Mouse (Mus musculus) retina, postnatal 1 day (tissue): ENCODE measurements at regions not wholly inside any gene's neighbourhood (a gene's known extent, or its start where the extent isn't known, plus 50 kb on each side); places are given as distances from the start of the nearest gene placed in this dataset.

ENCODE experiments used
- DNase-seq: peaks from one replicate; pipeline ENCODE4 v3.0.0-alpha.2; 2012

DNA sequence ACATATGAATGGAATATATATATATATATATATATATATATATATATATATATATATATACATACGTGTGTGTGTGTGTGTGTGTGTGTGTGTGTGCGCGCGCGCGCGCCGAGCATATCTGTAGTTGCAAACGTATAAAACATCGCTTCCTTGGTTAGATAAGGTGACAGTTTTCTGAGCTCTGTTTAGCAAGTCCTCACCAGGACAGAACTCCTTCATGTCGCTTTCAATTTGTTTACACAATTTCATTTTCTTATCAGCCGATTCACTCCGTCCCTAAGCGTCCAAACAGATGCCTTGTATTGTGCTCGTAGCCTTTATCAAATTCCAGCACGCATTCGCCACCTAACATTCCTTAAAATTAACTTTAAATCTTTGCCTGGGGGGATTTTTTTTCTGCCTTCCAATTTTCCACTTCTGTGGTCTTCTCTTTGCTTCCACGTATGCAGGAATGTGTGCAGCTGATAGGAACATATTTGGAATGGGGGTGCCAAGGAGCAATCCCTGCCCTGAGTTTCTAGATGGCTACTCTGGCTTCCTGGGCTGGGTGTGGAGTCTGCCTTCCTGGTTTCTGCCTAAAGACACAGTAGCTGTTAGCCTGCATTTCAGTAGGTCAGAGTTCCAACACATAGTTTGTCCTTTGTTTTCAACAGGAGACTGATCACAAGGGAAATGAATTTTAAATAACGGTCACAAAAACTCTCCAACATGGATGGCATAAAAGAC lies 575.7 kb downstream of the Robo2 start:
- DNase-seq, result peak; percentile 5

DNA sequence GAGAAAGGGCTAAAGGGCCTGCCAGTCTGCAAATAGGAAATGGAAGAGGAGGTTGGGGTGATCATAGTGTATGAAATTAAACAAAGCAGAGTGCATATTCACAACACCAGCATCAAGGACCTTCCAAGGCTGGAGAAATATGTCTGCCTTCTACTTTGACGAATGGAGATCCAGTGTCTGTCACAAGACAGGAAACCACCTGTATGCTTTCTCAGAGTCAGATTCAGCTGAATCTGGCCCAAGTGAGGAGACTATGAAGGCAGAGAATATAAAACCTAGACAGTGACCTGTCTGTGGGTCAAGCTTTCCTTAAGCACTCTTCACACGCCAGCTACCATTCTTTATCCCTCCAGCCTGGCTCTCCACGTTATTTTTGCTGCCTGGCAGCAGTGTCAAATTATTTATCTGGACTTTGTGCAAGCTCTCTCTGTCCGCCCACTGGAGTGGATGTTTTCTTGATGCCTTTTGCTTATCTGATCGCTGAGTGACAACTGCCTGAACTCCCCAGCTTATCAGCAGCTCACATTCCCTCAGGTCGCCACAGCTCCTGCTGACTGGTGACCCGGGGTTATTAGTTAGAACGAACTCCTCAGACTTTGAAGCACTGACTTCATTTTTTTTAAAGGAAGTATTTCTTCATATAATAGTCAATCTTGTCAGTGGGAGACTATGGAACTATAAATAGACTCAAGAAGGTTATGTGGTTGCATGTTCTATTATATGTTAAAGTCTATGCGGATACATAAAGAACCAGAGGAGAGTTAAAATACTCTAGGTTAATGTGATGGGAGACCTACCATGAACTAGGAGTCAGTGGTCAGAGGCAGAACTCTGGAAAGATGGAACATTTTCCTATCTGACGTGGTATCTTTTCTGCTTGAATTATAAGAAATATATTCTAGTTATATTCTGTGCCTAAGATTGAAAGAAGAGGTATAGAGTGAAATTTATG lies 590.0 kb downstream of the Robo2 start:
- DNase-seq, result no peak

DNA sequence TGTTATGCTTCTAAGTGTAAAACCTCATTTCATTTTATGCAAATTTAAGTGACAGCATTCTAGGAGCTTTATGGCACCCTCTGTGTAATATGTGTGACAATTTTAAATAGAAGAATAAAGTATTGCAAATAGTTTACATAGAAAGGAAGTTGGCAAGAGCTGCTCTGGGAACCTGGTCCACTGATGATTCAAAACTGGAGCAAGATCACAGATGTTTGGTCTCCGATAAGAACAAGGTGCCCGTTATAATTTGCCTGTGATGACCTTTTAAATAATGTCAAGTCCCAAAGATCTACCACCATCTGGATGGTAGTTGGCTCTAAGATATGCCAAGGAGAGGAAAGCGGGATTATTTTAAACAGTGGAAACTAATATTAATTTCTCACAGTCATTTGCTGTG lies 607.1 kb downstream of the Robo2 start:
- no peak for DNase-seq

DNA sequence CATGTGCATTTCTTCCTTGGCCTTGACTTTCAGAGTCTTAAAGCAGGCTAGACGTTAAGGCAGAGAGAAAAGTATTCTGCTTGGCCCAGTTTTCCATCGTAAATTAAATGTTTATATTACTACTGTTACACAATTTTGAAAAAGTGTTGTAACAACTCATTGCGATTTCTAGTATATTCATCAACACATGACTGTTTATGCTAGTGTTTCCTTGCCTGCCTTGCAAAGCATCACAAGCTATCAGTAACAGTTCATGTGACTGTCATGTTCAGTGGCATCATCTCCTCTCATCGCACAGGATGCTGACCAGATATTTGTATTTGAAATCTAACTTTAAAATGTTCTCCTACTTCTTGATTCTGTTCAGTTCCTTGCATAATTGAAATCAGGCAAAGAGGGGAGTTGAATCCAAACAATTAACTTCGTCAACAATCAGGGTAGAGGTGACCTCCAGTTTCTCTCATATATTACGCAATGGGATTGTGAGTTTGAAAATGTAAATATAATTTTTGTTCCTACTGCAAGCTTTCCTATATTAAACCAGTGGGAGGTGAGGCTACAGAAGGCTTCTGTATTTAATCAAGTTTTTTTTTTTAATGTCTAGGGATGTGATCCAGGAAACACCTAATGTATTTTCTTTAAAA lies 615.0 kb downstream of the Robo2 start:
- no peak for DNase-seq

DNA sequence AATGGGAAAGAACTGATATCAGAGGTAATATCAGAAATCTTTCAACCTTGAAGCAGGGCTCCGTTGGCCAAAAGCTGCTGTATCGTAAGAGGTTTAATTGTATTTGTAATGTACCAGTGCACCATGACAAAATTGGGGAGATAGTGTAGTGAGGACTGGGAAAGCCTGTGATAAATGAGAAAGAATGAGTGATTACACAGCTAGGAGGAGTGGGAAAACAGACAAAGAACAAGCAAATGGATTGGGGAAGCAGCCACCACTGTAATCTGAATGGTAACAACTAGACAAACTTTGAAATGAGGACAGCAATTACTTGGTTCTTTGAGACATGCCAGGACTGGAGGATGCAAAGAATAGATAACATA lies 626.6 kb downstream of the Robo2 start:
- DNase-seq, result no peak

DNA sequence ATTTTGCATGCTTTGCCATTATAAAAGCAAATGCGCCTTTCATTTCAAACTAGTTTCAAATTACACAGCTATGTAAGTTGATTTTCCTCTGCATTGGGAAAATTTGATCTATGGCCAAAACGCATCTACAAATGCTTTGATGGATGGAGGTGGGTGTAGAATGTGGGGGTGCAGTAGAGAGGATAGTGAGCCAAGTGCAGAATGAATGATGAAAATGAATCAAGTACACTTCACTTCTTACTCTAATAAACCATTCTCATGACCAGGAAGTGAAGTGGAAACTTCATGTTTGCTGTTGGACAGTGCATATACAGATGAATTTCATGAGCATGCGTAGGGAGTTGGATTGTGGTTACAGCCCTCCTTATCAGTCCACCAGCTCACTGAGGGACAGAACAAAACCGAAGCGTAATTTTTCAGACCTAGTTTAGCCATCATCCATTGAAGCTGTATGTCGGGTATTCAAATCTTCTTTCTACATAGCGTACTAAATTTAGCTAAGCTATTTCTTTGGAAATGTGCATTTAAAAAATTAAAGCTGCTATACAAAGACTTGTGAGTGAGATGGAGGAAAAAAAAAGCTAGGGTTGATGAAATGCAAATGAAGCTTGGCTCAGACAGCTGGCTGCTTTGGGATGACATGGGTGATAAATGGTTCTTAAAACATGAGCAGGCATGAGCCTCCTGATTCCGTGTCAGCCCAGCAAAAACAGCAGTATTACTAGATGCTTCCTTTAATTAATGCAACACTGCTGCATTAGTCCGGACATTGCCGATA lies 627.1 kb downstream of the Robo2 start:
- DNase-seq, result no peak

DNA sequence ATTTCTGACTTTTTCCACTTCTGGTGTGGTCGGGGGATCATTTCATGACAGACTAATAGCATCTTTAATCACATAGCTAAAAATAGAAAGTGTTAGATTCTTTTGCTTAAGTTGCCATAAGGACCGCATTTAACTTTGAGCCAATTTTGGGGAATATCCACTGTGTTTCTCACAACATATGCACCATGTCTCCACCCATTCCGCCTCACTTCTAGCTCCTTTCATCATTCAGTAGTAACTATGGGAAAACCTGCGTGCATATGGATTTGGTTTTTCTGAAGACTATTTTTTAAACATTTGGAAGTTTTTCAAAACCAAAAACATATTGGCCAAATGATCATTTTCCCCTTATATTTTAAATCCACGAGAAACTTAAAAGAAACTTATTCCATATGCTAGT lies 639.2 kb downstream of the Robo2 start:
- no peak for DNase-seq

DNA sequence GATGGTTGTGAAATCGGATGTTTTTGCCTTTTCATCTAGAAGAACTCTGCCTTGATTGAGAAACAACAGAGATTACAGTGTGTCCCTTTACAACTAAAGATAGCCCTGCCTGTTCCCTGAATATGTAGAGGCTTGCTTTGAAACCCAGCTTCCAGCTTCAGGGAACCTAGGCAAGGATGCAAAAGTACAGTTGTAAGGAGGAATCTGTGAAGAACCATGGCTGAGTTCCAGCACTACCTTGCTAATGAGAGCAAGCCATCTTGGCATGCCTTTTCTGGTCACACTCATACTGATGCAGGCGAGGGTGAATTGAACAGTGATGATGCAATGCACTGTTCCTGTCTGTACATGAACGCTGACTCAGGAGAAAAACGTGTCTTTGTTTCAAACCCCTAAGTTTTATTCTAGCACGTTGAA lies 641.2 kb downstream of the Robo2 start:
- peak; percentile 8 for DNase-seq

DNA sequence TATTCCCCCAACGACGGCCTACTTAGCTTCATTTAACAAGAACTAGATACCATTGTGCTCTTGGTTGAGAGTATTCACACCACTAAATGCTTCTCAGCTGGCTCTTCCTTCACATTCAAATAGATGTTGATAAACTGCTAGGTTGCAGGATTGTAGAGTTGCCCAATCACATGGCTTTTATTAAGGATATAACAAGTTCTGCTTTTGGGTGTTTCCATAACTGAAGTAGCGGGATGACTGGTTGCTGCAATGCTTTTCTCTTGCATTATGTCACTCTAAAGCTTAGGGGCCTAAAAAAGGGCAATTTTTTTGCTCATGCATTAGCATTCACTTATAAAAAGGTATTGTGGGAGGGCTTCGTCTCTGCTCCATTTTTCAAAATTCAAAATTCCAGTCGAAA lies 641.9 kb downstream of the Robo2 start:
- peak; percentile 26 for DNase-seq

DNA sequence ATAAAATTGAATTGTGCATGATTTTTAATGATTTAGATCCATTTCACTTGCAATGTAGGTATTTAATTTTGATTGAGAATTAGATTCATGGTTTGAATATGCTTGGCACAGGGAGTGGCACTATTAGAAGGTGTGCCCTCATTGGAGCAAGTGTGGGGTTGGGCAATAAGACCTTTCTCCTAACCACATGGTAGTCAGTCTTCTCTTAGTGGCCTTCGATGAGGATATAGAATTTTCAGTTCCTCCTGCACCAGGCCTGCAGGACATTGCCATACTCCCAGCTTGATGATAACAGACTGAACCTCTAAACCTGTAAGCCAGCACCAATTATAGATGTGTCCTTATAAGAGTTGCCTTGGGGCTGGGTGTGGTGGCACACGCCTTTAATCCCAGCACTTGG lies 642.9 kb downstream of the Robo2 start:
- no peak for DNase-seq

DNA sequence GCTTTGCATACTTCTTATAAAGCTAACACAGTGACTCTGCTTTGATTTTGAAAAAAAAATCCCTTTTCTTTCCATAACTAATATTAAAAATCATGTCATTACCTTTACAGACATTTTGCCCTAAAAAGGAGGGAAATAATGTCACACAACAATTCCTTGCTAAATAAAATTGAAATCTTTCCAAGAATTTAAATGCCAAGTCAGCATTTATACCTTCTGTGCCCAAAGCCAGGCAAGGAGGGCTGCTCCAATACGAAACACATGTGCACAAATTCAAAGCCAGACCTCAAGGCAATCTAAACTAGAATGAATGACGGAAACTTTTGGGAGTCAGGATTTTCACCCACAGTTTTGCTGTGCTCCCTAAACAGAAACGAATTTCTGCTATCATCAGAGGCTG lies 646.4 kb downstream of the Robo2 start:
- no peak for DNase-seq

DNA sequence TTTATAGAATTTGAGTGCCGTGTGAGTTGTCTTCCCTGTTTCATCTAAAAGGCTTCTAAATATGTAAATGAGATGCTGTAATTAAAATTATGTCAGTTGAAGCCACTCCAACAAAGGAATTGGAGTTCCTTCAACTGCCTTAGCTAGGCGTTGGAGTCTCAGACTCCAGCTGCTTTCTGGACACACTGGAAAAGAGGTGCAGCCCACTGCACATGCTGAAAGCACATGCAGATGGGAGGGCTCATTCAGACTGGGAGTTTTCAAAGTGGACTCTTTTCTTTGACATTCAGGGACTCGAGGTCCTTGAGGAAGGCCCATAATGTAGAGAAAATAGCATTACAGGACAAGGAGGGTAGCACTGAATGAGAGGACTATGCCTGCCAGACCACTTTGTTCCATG lies 650.7 kb downstream of the Robo2 start:
- peak; percentile 43 for DNase-seq

DNA sequence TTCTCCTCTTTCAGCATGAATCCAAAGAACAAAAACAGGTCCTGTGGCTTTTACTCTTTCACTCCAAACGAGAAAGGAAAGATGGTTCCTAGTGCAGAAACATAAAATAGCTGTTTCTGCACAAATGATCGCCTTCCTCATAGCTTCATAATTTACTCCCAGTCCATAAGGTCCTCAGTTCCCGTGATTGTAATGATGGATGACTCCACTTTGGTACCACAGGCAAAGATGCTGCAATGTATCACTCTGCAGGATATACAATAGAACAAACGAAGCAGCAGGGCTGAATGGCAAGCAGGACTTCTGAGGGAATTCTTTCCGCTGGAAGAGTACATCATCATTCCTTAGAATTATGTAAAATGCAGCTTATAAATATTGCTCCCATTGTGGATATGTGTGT lies 652.8 kb downstream of the Robo2 start:
- DNase-seq, result peak; percentile 6

DNA sequence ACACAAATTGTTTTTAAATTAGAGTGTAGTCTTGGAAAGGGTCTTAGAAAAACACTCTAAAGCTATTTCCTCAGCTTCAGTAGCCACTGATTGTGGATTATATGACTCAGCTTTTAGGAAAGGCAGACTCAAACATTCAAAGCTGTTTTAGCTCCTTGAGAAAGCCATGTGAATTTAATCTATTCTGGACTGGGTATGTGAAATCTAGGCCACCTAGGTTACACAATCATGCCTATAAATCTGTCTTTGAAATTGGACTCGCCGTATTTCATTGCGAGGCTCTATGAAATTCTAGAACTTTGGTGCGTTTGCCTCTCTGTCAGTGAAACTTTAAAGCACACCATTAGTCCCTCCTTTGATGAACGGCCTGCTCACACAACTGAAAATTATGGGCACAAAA lies 657.3 kb downstream of the Robo2 start:
- DNase-seq, result no peak

DNA sequence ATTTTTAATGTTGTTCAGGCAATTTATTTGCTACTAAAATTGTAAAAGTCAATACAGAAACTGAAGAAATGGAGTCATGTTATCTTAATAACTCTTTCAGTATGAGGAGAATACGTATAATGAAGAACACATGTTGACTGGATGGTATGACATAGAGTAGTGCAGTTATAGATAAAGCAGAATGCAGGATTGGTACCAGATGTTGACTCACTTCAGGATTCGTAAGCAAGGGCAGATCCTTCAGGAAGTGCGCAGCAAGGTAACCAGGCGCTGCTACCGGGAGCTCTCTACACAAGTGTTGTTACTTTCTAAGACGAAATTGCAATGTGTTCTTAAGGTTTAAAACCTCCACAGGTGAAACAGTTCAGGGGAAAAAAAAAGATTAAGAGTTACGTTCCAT lies 683.3 kb downstream of the Robo2 start:
- DNase-seq, result no peak

DNA sequence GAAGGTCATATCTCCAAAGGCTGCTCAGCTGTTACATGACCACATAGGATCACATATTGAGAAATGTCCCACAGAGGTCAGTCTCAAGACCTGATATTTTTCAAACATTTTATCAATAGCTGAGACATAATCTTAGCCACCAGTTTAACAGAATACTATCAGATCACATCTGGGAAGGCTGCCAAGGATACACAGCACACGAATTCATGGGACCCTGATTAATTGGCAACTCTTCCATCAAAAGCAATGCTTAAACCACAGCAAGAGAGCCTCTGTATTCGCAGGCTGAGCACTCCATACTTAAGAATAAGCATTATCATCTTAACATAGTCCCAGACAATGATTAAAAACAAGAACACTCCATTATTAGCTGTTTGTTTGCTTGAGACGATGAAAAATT lies 691.9 kb downstream of the Robo2 start:
- DNase-seq, result peak; percentile 23

DNA sequence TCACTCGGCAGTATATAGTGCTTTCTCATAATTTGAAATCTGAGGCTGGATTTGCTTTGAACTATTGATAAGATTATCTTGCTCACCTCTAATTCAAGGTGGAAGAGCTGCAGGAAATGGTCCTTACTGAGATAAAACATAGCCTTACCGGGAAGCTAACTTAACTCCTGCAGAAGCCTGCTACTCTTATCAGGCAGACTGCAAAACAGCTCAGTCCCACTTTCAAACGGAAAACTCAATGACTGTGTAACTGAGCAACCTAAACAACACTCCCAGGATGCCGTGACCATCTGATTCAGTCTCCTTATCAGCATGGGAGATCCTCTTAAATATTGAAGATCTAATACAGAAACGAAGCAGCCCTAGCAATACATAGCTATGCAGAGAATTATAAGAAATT lies 695.3 kb downstream of the Robo2 start:
- DNase-seq, result no peak

DNA sequence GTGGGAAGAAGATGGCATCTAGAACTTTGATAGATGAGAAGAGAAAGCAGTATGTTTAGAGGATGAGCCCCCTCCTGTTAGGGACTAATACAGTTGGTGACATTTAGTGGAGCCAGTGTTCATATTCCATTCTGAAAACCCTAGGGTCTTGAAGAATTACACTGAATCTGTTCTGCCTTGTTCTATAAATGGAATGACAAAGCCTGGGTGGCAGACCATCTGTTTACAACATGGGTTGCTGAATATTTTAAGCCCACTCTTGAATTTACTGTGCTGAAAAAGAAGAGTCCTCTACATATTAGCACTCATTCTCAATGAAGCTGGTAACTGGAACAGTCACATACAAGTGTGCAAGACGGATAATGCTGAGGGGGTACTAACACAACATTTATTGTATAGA lies 704.6 kb downstream of the Robo2 start:
- DNase-seq, result peak; percentile 10

DNA sequence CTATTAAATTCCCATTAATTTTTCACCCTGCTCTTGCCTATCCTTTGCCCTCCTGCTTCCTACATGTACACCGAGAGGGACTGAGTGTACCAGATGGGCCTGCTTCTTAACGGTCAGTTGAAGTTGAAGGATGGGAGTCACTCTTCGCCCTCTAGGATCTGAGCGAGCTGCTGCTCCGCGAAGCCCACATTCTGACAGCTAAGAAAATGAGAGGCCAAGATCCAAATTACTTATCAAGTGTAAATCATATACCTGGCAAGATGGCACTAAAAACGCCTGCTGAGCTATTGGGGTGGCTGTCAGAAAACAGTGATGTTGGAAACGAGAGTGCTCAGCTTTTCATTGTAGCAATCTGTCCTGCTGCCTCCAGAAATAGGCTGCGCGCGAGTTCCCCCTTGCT lies 722.4 kb downstream of the Robo2 start:
- no peak for DNase-seq

DNA sequence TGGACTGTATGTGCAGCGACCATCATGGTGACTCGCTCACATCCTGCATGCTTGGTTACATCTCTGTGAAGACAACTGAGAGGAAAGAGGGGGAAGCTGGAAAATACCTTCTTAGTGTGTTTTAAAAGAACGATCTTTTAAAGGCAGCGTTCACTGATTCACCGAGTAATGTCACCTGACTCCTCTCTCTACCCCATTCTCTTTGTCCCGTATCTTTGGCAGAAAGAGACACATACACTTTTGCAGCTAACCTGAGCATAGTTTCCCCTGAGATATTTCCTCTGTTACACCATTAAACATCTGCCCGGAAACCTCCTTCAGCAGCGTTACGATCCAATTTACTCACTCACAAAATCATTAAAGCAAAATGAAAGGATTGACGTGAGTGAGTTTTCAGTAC lies 731.8 kb downstream of the Robo2 start:
- DNase-seq, result no peak

DNA sequence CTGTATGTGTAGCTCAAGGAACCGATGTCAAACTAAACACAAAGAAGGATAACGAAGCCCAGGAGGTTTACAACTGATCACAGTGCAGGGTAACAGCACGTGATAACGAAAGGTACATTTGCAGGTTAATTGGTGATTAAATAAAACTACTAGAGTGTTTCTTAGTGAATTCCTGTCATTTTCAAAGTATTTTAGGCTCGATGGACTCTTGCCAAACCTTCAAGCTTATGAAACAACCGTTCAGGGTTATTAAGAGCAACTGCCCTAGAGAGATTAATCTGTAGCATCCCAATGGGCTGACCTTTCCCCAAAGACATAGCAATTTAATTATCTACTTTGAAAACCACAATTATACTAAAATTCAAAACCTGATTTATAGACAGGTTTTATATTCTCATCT lies 741.1 kb downstream of the Robo2 start:
- no peak for DNase-seq

DNA sequence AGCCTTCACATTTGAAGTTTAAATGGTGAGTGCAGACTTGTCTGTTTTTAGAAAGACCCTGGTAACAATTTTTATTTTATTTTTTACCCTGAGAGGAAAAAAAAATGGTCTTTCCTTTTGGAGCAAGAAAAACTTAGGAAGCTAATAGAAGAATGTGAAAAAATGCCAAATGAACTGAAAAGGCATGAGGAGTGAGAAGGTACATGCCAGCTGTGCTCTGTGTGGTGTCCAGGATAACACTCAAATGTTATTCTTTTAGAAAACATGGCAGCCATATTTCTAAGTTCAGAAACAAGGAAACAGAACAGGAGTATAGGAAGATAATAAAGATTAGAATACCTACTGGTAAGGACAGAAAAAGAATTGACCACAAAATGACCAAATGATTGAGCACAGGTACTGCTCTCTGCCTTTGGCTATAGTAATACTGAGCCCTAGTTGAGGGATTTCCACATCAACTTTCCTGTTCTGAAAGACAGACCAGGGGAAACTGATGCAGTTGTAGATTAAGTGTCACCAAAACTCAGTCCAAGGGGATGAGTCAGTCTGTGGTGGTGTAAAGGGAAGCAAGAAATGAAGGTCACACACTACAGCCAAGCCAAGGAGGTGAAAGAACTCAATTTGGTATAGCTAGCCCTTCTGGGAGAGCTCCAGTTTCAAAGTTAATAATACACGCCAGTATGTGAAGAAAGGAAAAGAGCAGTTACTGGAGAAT lies 758.5 kb downstream of the Robo2 start:
- DNase-seq, result no peak
